Mouse (Mus musculus) testis, adult 2 months (tissue): ENCODE results near the gene Fbxo41. TPM values are rescaled to one million over a fixed set of nuclear protein-coding genes. Genes with fewer than 3 reads are reported as not detected.

Experiments
- H3K27ac ChIP-seq: fragments of 200-500 bp; 2 replicates; pipeline ENCODE4 v1.5.1; 2012; ENCODE audit warnings: low read depth, low read length; ENCODE audit not compliant: control insufficient read depth, insufficient read depth
- H3K27me3 ChIP-seq: fragments of 200-500 bp; 2 replicates; pipeline ENCODE4 v1.6.1; 2012; ENCODE audit warnings: mild to moderate bottlenecking, low read length, moderate library complexity; ENCODE audit not compliant: control insufficient read depth, insufficient read depth
- H3K36me3 ChIP-seq: fragments of 200-500 bp; 2 replicates; pipeline ENCODE4 v1.6.1; 2012; ENCODE audit warnings: mild to moderate bottlenecking, low read length; ENCODE audit not compliant: control insufficient read depth, insufficient read depth
- H3K4me1 ChIP-seq: fragments of 200-500 bp; 2 replicates; pipeline ENCODE4 v1.6.1; 2012; ENCODE audit warnings: low read length; ENCODE audit not compliant: control insufficient read depth, insufficient read depth
- H3K4me3 ChIP-seq: fragments of 200-500 bp; 2 replicates; pipeline ENCODE4 v1.5.1; 2012; ENCODE audit warnings: low read depth, mild to moderate bottlenecking, low read length, moderate library complexity, mixed read lengths; ENCODE audit not compliant: control insufficient read depth
- CTCF ChIP-seq: fragments of 200-500 bp; IDR thresholded peaks from 2 replicates; pipeline ENCODE4 v1.5.1; 2012; ENCODE audit warnings: low read depth, mild to moderate bottlenecking, inconsistent platforms, low read length, moderate library complexity; ENCODE audit not compliant: control insufficient read depth, insufficient read depth, insufficient replicate concordance
- POLR2A ChIP-seq: fragments of 200-500 bp; IDR thresholded peaks from 2 replicates; pipeline ENCODE4 v1.6.1; 2012; ENCODE audit warnings: low read depth, mild to moderate bottlenecking, inconsistent platforms, low read length, moderate library complexity; ENCODE audit not compliant: control insufficient read depth
- polyA plus RNA-seq: library from polyadenylated mRNA; depleted of rRNA; stranded (reverse); fragments of >200 nt; gene quantifications from 2 replicates; pipeline ENCODE4 v1.2.3, GENCODE M21; 2012

Gene Fbxo41
- polyA plus RNA-seq, 1 experiment = 0.52 TPM

GRCm38 (mm10) chr6:85444266-85444965, 58.4 kb downstream of the Fbxo41 start:
- H3K27me3 ChIP-seq = no peaks in the 10 kb centered on the region

GRCm38 (mm10) chr6:85443488-85444233, 59.1 kb downstream of the Fbxo41 start:
- H3K4me3 ChIP-seq = no peak overlapping the region
- H3K4me1 ChIP-seq = no peaks in the 10 kb centered on the region
- H3K36me3 ChIP-seq = no peaks in the 10 kb centered on the region; the same call in 1 of the 2 replicates
- no peak overlapping the region for H3K27ac ChIP-seq
- TF ChIP-seq CTCF = no peak
- TF ChIP-seq POLR2A = no peak
- no peaks in the 10 kb centered on the region for H3K27me3 ChIP-seq

More at GRCm38 (mm10) chr6:85444266-85444965, 58.4 kb downstream of the Fbxo41 start:
- TF ChIP-seq CTCF (no peak), POLR2A (no peak)
- H3K36me3 ChIP-seq = no peaks in the 10 kb centered on the region; the same call in 1 of the 2 replicates
- H3K4me1 ChIP-seq = no peaks in the 10 kb centered on the region
- H3K27ac ChIP-seq = no peak overlapping the region
- H3K4me3 ChIP-seq = no peak overlapping the region

GRCm38 (mm10) chr6:85441142-85441541, 61.7 kb downstream of the Fbxo41 start:
- Histone ChIP-seq H3K27ac (no peak overlapping the region), H3K36me3 (no peaks in the 10 kb centered on the region; the same call in 1 of the 2 replicates), H3K27me3 (no peaks in the 10 kb centered on the region), H3K4me3 (no peak overlapping the region), H3K4me1 (no peaks in the 10 kb centered on the region)
- TF ChIP-seq CTCF = no peak
- no peak for TF ChIP-seq POLR2A

- H3K36me3 ChIP-seq = no peaks in the 10 kb centered on the region
- H3K4me3 ChIP-seq = no peak overlapping the region
- no peaks in the 10 kb centered on the region for H3K27me3 ChIP-seq
- H3K4me1 ChIP-seq = peaks cover under 1% of the 10 kb centered on the region; the same call in 1 of the 2 replicates
- no peak for TF ChIP-seq CTCF
- TF ChIP-seq POLR2A = no peak
- no peak overlapping the region for H3K27ac ChIP-seq
Measured at GRCm38 (mm10) chr6:85436631-85437030, 66.2 kb downstream of the Fbxo41 start.

GRCm38 (mm10) chr6:85436204-85436603, 66.6 kb downstream of the Fbxo41 start:
- Histone ChIP-seq H3K4me1 (peaks cover 4% of the 10 kb centered on the region), H3K27me3 (no peaks in the 10 kb centered on the region)

GRCm38 (mm10) chr6:85433865-85434264, 68.9 kb downstream of the Fbxo41 start:
- TF ChIP-seq POLR2A (no peak), CTCF (no peak)
- Histone ChIP-seq H3K4me1 (peaks cover 4% of the 10 kb centered on the region), H3K27ac (no peak overlapping the region), H3K27me3 (no peaks in the 10 kb centered on the region), H3K4me3 (no peak overlapping the region), H3K36me3 (no peaks in the 10 kb centered on the region)

More at GRCm38 (mm10) chr6:85436204-85436603, 66.6 kb downstream of the Fbxo41 start:
- H3K4me3 ChIP-seq = no peak overlapping the region
- no peak overlapping the region for H3K27ac ChIP-seq
- no peak for TF ChIP-seq POLR2A
- TF ChIP-seq CTCF = no peak
- no peaks in the 10 kb centered on the region for H3K36me3 ChIP-seq

GRCm38 (mm10) chr6:85431842-85432431, 70.9 kb downstream of the Fbxo41 start, which contains the start of gene Smyd5:
TSS of gene Smyd5 (plus strand) at chr6:85431989.
- Histone ChIP-seq H3K36me3 (no peaks in the 10 kb centered on the region), H3K27me3 (no peaks in the 10 kb centered on the region), H3K27ac (peak within 1 kb of the TSS; percentile 2; the same call in 1 of the 2 replicates), H3K4me3 (peak within 1 kb of the TSS; percentile 91), H3K4me1 (peaks cover 4% of the 10 kb centered on the region)
- peak; percentile 60; the same call in 1 of the 2 replicates for TF ChIP-seq POLR2A
- no peak for TF ChIP-seq CTCF
